Mouse (Mus musculus): Measurements from ENCODE around the gene Elp6.

The Elp6 gene

DNA sequence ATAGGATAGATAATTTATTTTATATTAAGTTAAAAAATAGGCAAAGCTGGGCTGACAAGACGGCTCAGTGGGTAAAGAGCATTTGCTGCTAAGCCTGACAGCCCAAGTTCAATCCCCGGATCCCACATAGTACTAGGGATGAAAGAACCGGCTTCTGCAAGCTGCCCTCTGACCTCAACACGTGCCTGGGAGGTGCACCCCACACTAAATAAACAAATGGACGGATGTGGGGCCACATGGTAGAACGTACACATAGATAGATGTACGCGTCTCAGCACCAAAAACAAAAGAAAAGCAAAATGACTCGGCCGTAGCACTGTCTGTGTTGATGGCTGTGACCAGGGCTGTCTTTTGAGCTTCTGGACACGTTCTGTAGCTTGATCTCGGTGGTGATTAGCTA is 56.3 kb downstream of the Elp6 start:
- DNase-seq (ENCODE audit: low spot score) = no peak

DNA sequence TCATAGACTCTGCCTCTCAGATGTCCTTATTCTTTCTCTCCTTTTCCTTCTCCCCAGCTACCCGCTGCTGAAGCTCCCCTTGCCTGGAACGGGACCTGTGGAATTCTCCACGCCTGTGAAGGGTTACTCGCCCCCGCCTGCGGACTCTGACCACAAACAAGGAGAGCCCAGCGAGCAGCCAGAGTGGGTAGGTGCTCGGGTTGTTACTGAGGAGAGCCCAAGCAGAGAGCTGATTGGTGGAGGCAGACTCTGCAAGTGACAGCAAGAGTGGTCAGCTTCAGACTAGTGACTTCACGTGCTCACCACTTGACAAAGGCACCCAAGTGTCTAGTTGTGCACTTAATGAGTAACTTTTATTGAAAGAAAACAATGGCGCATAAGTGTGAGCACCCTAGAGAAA is 57.4 kb downstream of the Elp6 start:
- DNase-seq (ENCODE audit: low spot score) = no peak

DNA sequence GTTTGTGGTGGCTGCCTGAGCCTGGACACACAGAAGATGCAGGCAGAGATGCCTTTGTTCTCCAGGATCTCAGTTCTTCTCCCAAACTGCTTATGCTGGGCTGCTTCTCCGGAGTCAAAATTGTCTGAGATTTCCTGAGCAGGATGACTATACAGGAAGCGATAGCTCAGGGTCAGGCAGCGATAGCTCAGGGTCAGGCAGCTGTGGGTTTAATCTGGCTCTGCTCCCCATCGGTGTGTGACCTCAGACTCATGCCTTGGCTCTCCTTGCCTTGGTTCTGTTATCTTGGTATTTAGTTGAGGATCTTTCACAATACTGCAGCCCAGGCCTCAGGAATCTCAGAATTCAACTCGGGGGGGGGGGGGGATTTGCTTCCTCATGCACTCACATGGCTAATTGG is 61.8 kb downstream of the Elp6 start:
- DNase-seq (ENCODE audit: low spot score) = no peak

DNA sequence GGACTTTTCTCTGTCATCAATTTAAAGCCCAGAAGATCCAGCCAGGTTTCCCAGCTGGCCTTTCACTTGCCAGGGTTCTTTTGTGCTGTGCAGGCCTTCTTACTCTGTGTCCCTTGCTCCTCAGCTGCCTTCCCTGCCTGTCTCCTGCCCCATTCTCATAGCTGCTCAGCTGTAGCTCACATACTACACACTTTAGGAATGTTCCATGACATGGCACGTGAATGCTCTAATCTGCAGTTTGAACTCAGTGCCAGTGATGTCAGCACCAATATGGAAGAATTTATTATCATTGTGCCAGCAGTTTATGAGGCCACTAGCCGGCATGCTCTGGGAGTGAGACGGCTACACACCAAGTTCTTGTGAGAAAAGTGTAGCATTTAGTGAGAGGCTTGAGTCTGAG is 64.9 kb downstream of the Elp6 start:
- DNase-seq (ENCODE audit: low spot score) = no peak

All from testis, postnatal 14 days (tissue).